In genomic region chr1:62796038-62796647, GRCm38 (mm10) we compare ENCODE assay signal across 8 mouse cellular contexts.
A peak's percentile ranks its signal among the peaks of the same experiment; 100 is the strongest.
DNase-seq lines count a peak whose midpoint lies in the region; ATAC-seq and TF ChIP-seq lines count a peak whose summit lies in the region.

No protein-coding gene starts in this region.

- peak overlapping the region; percentile 55 for H3K4me3 ChIP-seq in heart, embryonic 13.5 days
- H3K4me3 ChIP-seq in olfactory bulb, adult 2 months (ENCODE audit: insufficient read depth, low read depth, low read length), result peak overlapping the region; percentile 30

- intact Hi-C loops in heart, postnatal 14 days (cut with DNase I), result no loop called here

- TF ChIP-seq CTCF in olfactory bulb, adult 2 months (IDR thresholded peaks at IDR 0.05; ENCODE audit: insufficient read depth, low read depth, low read length), result no peak

- no peaks in the 10 kb centered on the region for H3K36me3 ChIP-seq in heart, embryonic 13.5 days

- ATAC-seq in heart, embryonic 13.5 days (ENCODE audit: extremely low read depth, insufficient number of reproducible peaks, low FRiP score, low TSS enrichment), result peak; percentile 53; the same call in 1 of the 2 replicates
- ATAC-seq in inflammation-experienced regulatory T-cells, adult 6 months, result no peak

- H3K4me1 ChIP-seq in heart, embryonic 13.5 days, result peaks cover 22% of the 10 kb centered on the region
- H3K4me1 ChIP-seq in olfactory bulb, adult 2 months (ENCODE audit: control insufficient read depth, insufficient read depth, low read length), result peaks cover 15% of the 10 kb centered on the region

- H3K4me2 ChIP-seq in heart, embryonic 13.5 days, result peak overlapping the region; percentile 69

- peak overlapping the region; percentile 73 for H3K9ac ChIP-seq in heart, embryonic 13.5 days

- no peak for TF ChIP-seq POLR2A in olfactory bulb, adult 2 months (IDR thresholded peaks at IDR 0.05; ENCODE audit: insufficient read depth, low read depth, low read length)

- no peaks in the 10 kb centered on the region for H3K27me3 ChIP-seq in heart, embryonic 13.5 days (replicated peaks)

- no peak overlapping the region; the same call in 1 of the 2 replicates for H3K27ac ChIP-seq in heart, embryonic 13.5 days (replicated peaks)
- no peak overlapping the region for H3K27ac ChIP-seq in olfactory bulb, adult 2 months (ENCODE audit: insufficient read depth, low read depth, low read length)

- no peaks in the 10 kb centered on the region for H3K9me3 ChIP-seq in heart, embryonic 13.5 days

- 42% methylated on average over 9 of the region's 9 CpGs for WGBS in heart, embryonic 13.5 days
- WGBS in olfactory bulb, adult 2 months, result 45% methylated on average over 9 of the region's 9 CpGs

- no peak for DNase-seq in heart, postnatal 14 days
- peak; percentile 41 to 74 for DNase-seq in urinary bladder, postnatal 4 days (ENCODE audit: low spot score in 2 of 2)
- no peak for DNase-seq in urinary bladder, adult 18-20 months (ENCODE audit: low spot score in 2 of 2)
- peak; percentile 44 for DNase-seq in liver
- DNase-seq in cerebellum, adult 8-10 months, result no peak

Comparison
In these comparisons a context has a peak if more than half of its experiments do, and no peak if none do; other contexts are left out.
1. DNase-seq: peak in urinary bladder, postnatal 4 days (2 of 2) and liver (single experiment); none in heart, postnatal 14 days (0 of 2), urinary bladder, adult 18-20 months (0 of 2) and cerebellum, adult 8-10 months (single experiment).